ENCODE assay signal across 8 mouse cellular contexts in genomic region chr6:113037946-113038734, GRCm38 (mm10). TPM values are rescaled to one million over a fixed set of nuclear protein-coding genes. Genes with fewer than 3 reads are reported as not detected.
DNase-seq lines count a peak whose midpoint lies in the region; ATAC-seq lines count a peak whose summit lies in the region.

No protein-coding gene starts in this region.

- H3K4me1 ChIP-seq in embryonic facial prominence, embryonic 11.5 days (ENCODE audit: control insufficient read depth, insufficient read depth, low read length), result no peaks in the 10 kb centered on the region
- peaks cover 8% of the 10 kb centered on the region; the same call in 1 of the 2 replicates for H3K4me1 ChIP-seq in limb, embryonic 11.5 days (ENCODE audit: control insufficient read depth, insufficient read depth, low read length)
- H3K4me1 ChIP-seq in midbrain, embryonic 13.5 days (replicated peaks), result peaks cover 11% of the 10 kb centered on the region

- H3K4me2 ChIP-seq in embryonic facial prominence, embryonic 11.5 days (ENCODE audit: low read depth, low read length), result peak overlapping the region; percentile 10
- H3K4me2 ChIP-seq in limb, embryonic 11.5 days (ENCODE audit: low read depth, severe bottlenecking), result peak overlapping the region; percentile 40
- H3K4me2 ChIP-seq in midbrain, embryonic 13.5 days (replicated peaks), result peak overlapping the region; percentile 43

- DNase-seq in urinary bladder, adult 18-20 months (ENCODE audit: low spot score in 2 of 2), result peak; percentile 39 to 45
- no peak for DNase-seq in urinary bladder, postnatal 10 days (ENCODE audit: low spot score)
- DNase-seq in embryonic facial prominence, embryonic 11.5 days (ENCODE audit: low spot score), result peak; percentile 78
- peak; percentile 94 for DNase-seq in heart, adult 11 months
- DNase-seq in kidney, adult 11 months, result peak; percentile 68
- peak; percentile 74 for DNase-seq in limb, embryonic 11.5 days (ENCODE audit: low spot score)
- peak; percentile 32 to 70 for DNase-seq in spleen, adult 18-20 months

- H3K9me3 ChIP-seq in embryonic facial prominence, embryonic 11.5 days (replicated peaks; ENCODE audit: control insufficient read depth, low read length), result no peaks in the 10 kb centered on the region
- no peaks in the 10 kb centered on the region for H3K9me3 ChIP-seq in limb, embryonic 11.5 days (ENCODE audit: control insufficient read depth, low read length)
- no peaks in the 10 kb centered on the region for H3K9me3 ChIP-seq in midbrain, embryonic 13.5 days

- WGBS in embryonic facial prominence, embryonic 11.5 days, result 14% methylated on average over 19 of the region's 19 CpGs
- 14% methylated on average over 19 of the region's 19 CpGs for WGBS in limb, embryonic 11.5 days
- 9% methylated on average over 19 of the region's 19 CpGs for WGBS in midbrain, embryonic 13.5 days

- peak overlapping the region; percentile 7; the same call in 1 of the 2 replicates for H3K9ac ChIP-seq in embryonic facial prominence, embryonic 11.5 days (replicated peaks; ENCODE audit: low read length)
- H3K9ac ChIP-seq in limb, embryonic 11.5 days (ENCODE audit: low read length), result peak overlapping the region; percentile 38
- H3K9ac ChIP-seq in midbrain, embryonic 13.5 days (replicated peaks), result peak overlapping the region; percentile 32; the same call in 1 of the 2 replicates

- H3K36me3 ChIP-seq in embryonic facial prominence, embryonic 11.5 days (replicated peaks; ENCODE audit: control insufficient read depth, insufficient read depth, low read depth, low read length), result no peaks in the 10 kb centered on the region
- H3K36me3 ChIP-seq in limb, embryonic 11.5 days (ENCODE audit: control insufficient read depth, insufficient read depth, low read length), result no peaks in the 10 kb centered on the region
- no peaks in the 10 kb centered on the region for H3K36me3 ChIP-seq in midbrain, embryonic 13.5 days

- H3K27ac ChIP-seq in embryonic facial prominence, embryonic 11.5 days (replicated peaks; ENCODE audit: low read depth, low read length), result no peak overlapping the region
- H3K27ac ChIP-seq in limb, embryonic 11.5 days (replicated peaks; ENCODE audit: low read depth, low read length), result no peak overlapping the region; the same call in 1 of the 2 replicates
- no peak overlapping the region for H3K27ac ChIP-seq in midbrain, embryonic 13.5 days

- no peak; the same call in 1 of the 2 replicates for ATAC-seq in embryonic facial prominence, embryonic 11.5 days (replicated peaks; ENCODE audit: insufficient number of reproducible peaks, low FRiP score, low TSS enrichment, low read depth)
- peak; percentile 57; the same call in 1 of the 2 replicates for ATAC-seq in limb, embryonic 11.5 days (ENCODE audit: insufficient number of reproducible peaks, low FRiP score, low TSS enrichment, low read depth)
- peak; percentile 85 for ATAC-seq in midbrain, embryonic 13.5 days

- no peaks in the 10 kb centered on the region for H3K27me3 ChIP-seq in embryonic facial prominence, embryonic 11.5 days (ENCODE audit: control insufficient read depth, insufficient read depth, low read length)
- H3K27me3 ChIP-seq in limb, embryonic 11.5 days (ENCODE audit: control insufficient read depth, insufficient read depth, low read length), result no peaks in the 10 kb centered on the region
- H3K27me3 ChIP-seq in midbrain, embryonic 13.5 days, result no peaks in the 10 kb centered on the region

- no peak overlapping the region for H3K4me3 ChIP-seq in embryonic facial prominence, embryonic 11.5 days (ENCODE audit: low read depth, low read length)
- peak overlapping the region; percentile 12; the same call in 1 of the 2 replicates for H3K4me3 ChIP-seq in limb, embryonic 11.5 days (ENCODE audit: low read depth, low read length)
- peak overlapping the region; percentile 26; the same call in 1 of the 2 replicates for H3K4me3 ChIP-seq in midbrain, embryonic 13.5 days (replicated peaks)

RNA-seq across cellular contexts. Expression of gene Thumpd3, which starts 7.9 kb away (rescaled TPM):
- 51.6 and 52.4 TPM in 2 replicates for polyA plus RNA-seq in embryonic facial prominence, embryonic 11.5 days (2014; fragmentation: Nextera tagmentation; extraction: Ambion mirVana)
- polyA plus RNA-seq in limb, embryonic 11.5 days (2014; fragmentation: Nextera tagmentation; extraction: Ambion mirVana), result 40.9 and 42.4 TPM in 2 replicates
- polyA plus RNA-seq in midbrain, embryonic 13.5 days (2015; fragmentation: Nextera tagmentation; extraction: Ambion mirVana), result 57.0 and 59.0 TPM in 2 replicates

RNA-seq across cellular contexts. Expression of gene Setd5, which starts 39.0 kb away (rescaled TPM):
- 76.3 and 83.8 TPM in 2 replicates for polyA plus RNA-seq in embryonic facial prominence, embryonic 11.5 days (2014; fragmentation: Nextera tagmentation; extraction: Ambion mirVana)
- polyA plus RNA-seq in limb, embryonic 11.5 days (2014; fragmentation: Nextera tagmentation; extraction: Ambion mirVana), result 90.7 and 98.6 TPM in 2 replicates
- polyA plus RNA-seq in midbrain, embryonic 13.5 days (2015; fragmentation: Nextera tagmentation; extraction: Ambion mirVana), result 56.6 and 58.5 TPM in 2 replicates
